Mouse (Mus musculus): ENCODE data around the gene Ston2.

DNA sequence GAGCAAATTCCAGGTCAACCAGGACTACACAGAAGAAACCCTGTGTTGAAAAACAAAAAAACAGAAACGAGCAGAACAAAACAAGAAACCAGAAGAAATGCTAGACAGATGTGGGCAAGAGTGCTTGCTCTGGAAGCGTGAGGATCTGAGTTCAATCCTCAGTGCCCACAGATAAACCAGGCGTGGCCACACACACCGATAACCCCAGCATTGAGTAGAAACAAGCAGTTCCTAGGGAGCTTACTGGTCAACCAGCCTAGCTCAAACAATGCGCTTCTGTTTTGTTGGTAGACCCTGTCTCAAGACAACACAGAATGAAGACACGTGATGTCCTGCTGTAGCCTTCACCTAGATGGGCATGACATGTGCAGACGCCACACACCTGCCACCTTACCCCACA, 45.3 kb downstream of the Ston2 start:
- TF ChIP-seq CTCF (IDR thresholded peaks at IDR 0.05; ENCODE audit: low read depth) (no peak), EP300 (IDR thresholded peaks at IDR 0.05; ENCODE audit: low read depth) (no peak)
